Mouse (Mus musculus) thymus, postnatal 36 days (tissue): Measurements from ENCODE around the gene Anks1.

Experiments used
- DNase-seq, 2 experiments: peaks; one replicate each; pipeline ENCODE4 v3.0.0; 2022; ENCODE audit warnings: mixed read lengths in 2 of 2

The Anks1 gene

GRCm38 (mm10) chr17:28063163-28063562 lies 154.1 kb downstream of the Anks1 start:
- DNase-seq = no peak

GRCm38 (mm10) chr17:28067303-28067702 lies 158.2 kb downstream of the Anks1 start:
- DNase-seq = no peak

- no peak for DNase-seq
Observed at GRCm38 (mm10) chr17:28069446-28069845, 160.3 kb downstream of the Anks1 start.

- DNase-seq = no peak
Observed at GRCm38 (mm10) chr17:28070256-28070655, 161.2 kb downstream of the Anks1 start.

- no peak for DNase-seq
Observed at GRCm38 (mm10) chr17:28072730-28073129, 163.6 kb downstream of the Anks1 start.

GRCm38 (mm10) chr17:28074486-28074885 lies 165.4 kb downstream of the Anks1 start:
- DNase-seq = peak; percentile 37 to 55

GRCm38 (mm10) chr17:28078028-28078427 lies 168.9 kb downstream of the Anks1 start:
- DNase-seq = no peak

- peak; percentile 89 to 90 for DNase-seq
Observed at GRCm38 (mm10) chr17:28079618-28080017, 170.5 kb downstream of the Anks1 start.

GRCm38 (mm10) chr17:28080045-28080816 lies 171.1 kb downstream of the Anks1 start, which contains the start of gene Tcp11:
TSS of gene Tcp11 (minus strand) at chr17:28080639.
- DNase-seq = peak; percentile 84 to 92

- no peak for DNase-seq
Observed at GRCm38 (mm10) chr17:28080817-28081165, 171.7 kb downstream of the Anks1 start.

- peak; percentile 47 to 52 for DNase-seq
Observed at GRCm38 (mm10) chr17:28081385-28081784, 172.3 kb downstream of the Anks1 start.

- DNase-seq = no peak
Observed at GRCm38 (mm10) chr17:28081856-28082255, 172.8 kb downstream of the Anks1 start.

- no peak for DNase-seq
Observed at GRCm38 (mm10) chr17:28082863-28083262, 173.8 kb downstream of the Anks1 start.

- DNase-seq = no peak
Observed at GRCm38 (mm10) chr17:28084395-28084905, 175.3 kb downstream of the Anks1 start.

- DNase-seq = peak; percentile 89 to 90
Observed at GRCm38 (mm10) chr17:28084964-28085363, 175.9 kb downstream of the Anks1 start.

- no peak for DNase-seq
Observed at GRCm38 (mm10) chr17:28087430-28087829, 178.3 kb downstream of the Anks1 start.

GRCm38 (mm10) chr17:28088718-28089117 lies 179.6 kb downstream of the Anks1 start:
- no peak for DNase-seq

GRCm38 (mm10) chr17:28092297-28092696 lies 183.2 kb downstream of the Anks1 start:
- no peak for DNase-seq

- DNase-seq = no peak
Observed at GRCm38 (mm10) chr17:28093837-28094236, 184.7 kb downstream of the Anks1 start.

- no peak for DNase-seq
Observed at GRCm38 (mm10) chr17:28096418-28096817, 187.3 kb downstream of the Anks1 start.

GRCm38 (mm10) chr17:28097308-28097707 lies 188.2 kb downstream of the Anks1 start:
- no peak for DNase-seq

- no peak for DNase-seq
Observed at GRCm38 (mm10) chr17:28099086-28099485, 190.0 kb downstream of the Anks1 start.

GRCm38 (mm10) chr17:28100669-28101068 lies 191.6 kb downstream of the Anks1 start:
- no peak for DNase-seq

- no peak for DNase-seq
Observed at GRCm38 (mm10) chr17:28101284-28101887, 192.3 kb downstream of the Anks1 start.
